Mouse (Mus musculus) E14TG2a.4 (cell line): ENCODE measurements at regions not wholly inside any gene's neighbourhood (a gene's known extent, or its start where the extent isn't known, plus 50 kb on each side); places are given as distances from the start of the nearest gene placed in this dataset.

ENCODE experiments used
- H3K27me3 ChIP-seq: 2 replicates; pipeline ENCODE4 v1.6.1; 2014; ENCODE audit warnings: low read length, control low read depth; ENCODE audit not compliant: insufficient read depth
- H3K36me3 ChIP-seq: 2 replicates; pipeline ENCODE4 v1.6.1; 2014; ENCODE audit warnings: low read length, control low read depth; ENCODE audit not compliant: insufficient read depth
- H3K4me1 ChIP-seq: replicated peaks from 2 replicates; pipeline ENCODE4 v1.6.1; 2014; ENCODE audit warnings: low read depth, low read length, control low read depth
- H3K4me3 ChIP-seq: replicated peaks from 2 replicates; pipeline ENCODE4 v1.5.1; 2014; ENCODE audit warnings: mild to moderate bottlenecking, low read length
- H3K9me3 ChIP-seq: 2 replicates; pipeline ENCODE4 v1.6.1; 2014; ENCODE audit warnings: low read length, control low read depth
- CTCF ChIP-seq: conservative IDR thresholded peaks from 2 replicates; pipeline ENCODE4 v1.5.1; 2014; ENCODE audit warnings: low read length
- NANOG ChIP-seq: IDR thresholded peaks from 2 replicates; pipeline ENCODE4 v1.6.1; 2014; ENCODE audit warnings: borderline replicate concordance, low read length, mixed read lengths
- POU5F1 ChIP-seq: IDR thresholded peaks from 2 replicates; pipeline ENCODE4 v1.6.1; 2014; ENCODE audit warnings: low read length, borderline replicate concordance

GRCm38 (mm10) chr1:14503193-14503800 is 1589.8 kb downstream of the 4930444P10Rik start:
- H3K36me3 ChIP-seq = no peaks in the 10 kb centered on the region
- TF ChIP-seq CTCF = no peak
- no peak for TF ChIP-seq NANOG
- no peak for TF ChIP-seq POU5F1
- H3K4me3 ChIP-seq = no peak overlapping the region
- H3K27me3 ChIP-seq = peaks cover 47% of the 10 kb centered on the region
- no peaks in the 10 kb centered on the region for H3K9me3 ChIP-seq
- peaks cover 21% of the 10 kb centered on the region for H3K4me1 ChIP-seq

- Histone ChIP-seq H3K9me3 (no peaks in the 10 kb centered on the region), H3K36me3 (no peaks in the 10 kb centered on the region), H3K4me1 (no peaks in the 10 kb centered on the region), H3K4me3 (no peak overlapping the region), H3K27me3 (peaks cover 13% of the 10 kb centered on the region)
- TF ChIP-seq POU5F1 (no peak), CTCF (no peak), NANOG (no peak)
These were observed 1594.0 kb downstream of the 4930444P10Rik start for GRCm38 (mm10) chr1:14499105-14499504.

GRCm38 (mm10) chr1:14490026-14490425 is 1603.1 kb downstream of the 4930444P10Rik start:
- H3K27me3 ChIP-seq = no peaks in the 10 kb centered on the region
- no peaks in the 10 kb centered on the region; the same call in 1 of the 2 replicates for H3K4me1 ChIP-seq
- H3K4me3 ChIP-seq = no peak overlapping the region
- TF ChIP-seq NANOG = no peak
- TF ChIP-seq CTCF = no peak
- no peaks in the 10 kb centered on the region for H3K9me3 ChIP-seq
- H3K36me3 ChIP-seq = no peaks in the 10 kb centered on the region

- H3K4me3 ChIP-seq = no peak overlapping the region
- no peak for TF ChIP-seq POU5F1
- TF ChIP-seq NANOG = no peak
- no peak for TF ChIP-seq CTCF
These were observed 1605.4 kb downstream of the 4930444P10Rik start for GRCm38 (mm10) chr1:14487708-14488127.

GRCm38 (mm10) chr1:14485746-14486145 is 1607.4 kb downstream of the 4930444P10Rik start:
- TF ChIP-seq NANOG (no peak), POU5F1 (no peak), CTCF (no peak)
- H3K9me3 ChIP-seq = no peaks in the 10 kb centered on the region; the same call in 1 of the 2 replicates
- no peak overlapping the region for H3K4me3 ChIP-seq
- no peaks in the 10 kb centered on the region for H3K36me3 ChIP-seq
- peaks cover 6% of the 10 kb centered on the region for H3K4me1 ChIP-seq
- no peaks in the 10 kb centered on the region for H3K27me3 ChIP-seq

More at GRCm38 (mm10) chr1:14487708-14488127, 1605.4 kb downstream of the 4930444P10Rik start:
- Histone ChIP-seq H3K27me3 (no peaks in the 10 kb centered on the region), H3K4me1 (peaks cover 6% of the 10 kb centered on the region), H3K36me3 (no peaks in the 10 kb centered on the region), H3K9me3 (no peaks in the 10 kb centered on the region; the same call in 1 of the 2 replicates)

- no peaks in the 10 kb centered on the region for H3K36me3 ChIP-seq
- peaks cover 6% of the 10 kb centered on the region for H3K4me1 ChIP-seq
- H3K27me3 ChIP-seq = no peaks in the 10 kb centered on the region
- no peaks in the 10 kb centered on the region; the same call in 1 of the 2 replicates for H3K9me3 ChIP-seq
- H3K4me3 ChIP-seq = no peak overlapping the region
- TF ChIP-seq CTCF (no peak), NANOG (no peak), POU5F1 (no peak)
These were observed 1608.8 kb downstream of the 4930444P10Rik start for GRCm38 (mm10) chr1:14484121-14484916.

GRCm38 (mm10) chr1:14472294-14472693 is 1620.8 kb downstream of the 4930444P10Rik start:
- no peaks in the 10 kb centered on the region for H3K36me3 ChIP-seq
- H3K9me3 ChIP-seq = peaks cover 3% of the 10 kb centered on the region; the same call in 1 of the 2 replicates
- no peak overlapping the region for H3K4me3 ChIP-seq
- H3K4me1 ChIP-seq = peaks cover 20% of the 10 kb centered on the region
- TF ChIP-seq POU5F1 (no peak), NANOG (no peak), CTCF (no peak)
- no peaks in the 10 kb centered on the region for H3K27me3 ChIP-seq

GRCm38 (mm10) chr1:14471551-14471950 is 1621.6 kb downstream of the 4930444P10Rik start:
- Histone ChIP-seq H3K4me3 (no peak overlapping the region), H3K36me3 (no peaks in the 10 kb centered on the region), H3K9me3 (peaks cover 3% of the 10 kb centered on the region; the same call in 1 of the 2 replicates), H3K27me3 (no peaks in the 10 kb centered on the region), H3K4me1 (peaks cover 20% of the 10 kb centered on the region)
- TF ChIP-seq POU5F1 = no peak
- TF ChIP-seq NANOG = no peak
- no peak for TF ChIP-seq CTCF
